Mouse (Mus musculus): ENCODE measurements at regions not wholly inside any gene's neighbourhood (a gene's known extent, or its start where the extent isn't known, plus 50 kb on each side); places are given as distances from the start of the nearest gene placed in this dataset.

GRCm38 (mm10) chr11:44027046-44027445, 126.0 kb upstream of the Adra1b start:
- DNase-seq: no peak

GRCm38 (mm10) chr11:44046083-44046482, 145.1 kb upstream of the Adra1b start:
- DNase-seq: no peak

- DNase-seq: no peak
Measured at GRCm38 (mm10) chr11:44049253-44049976, 148.4 kb upstream of the Adra1b start.

GRCm38 (mm10) chr11:44052481-44052880, 151.5 kb upstream of the Adra1b start:
- DNase-seq: no peak

GRCm38 (mm10) chr11:44062446-44062845, 161.4 kb upstream of the Adra1b start:
- no peak for DNase-seq

GRCm38 (mm10) chr11:44066176-44066575, 165.2 kb upstream of the Adra1b start:
- no peak for DNase-seq

- no peak for DNase-seq
Measured at GRCm38 (mm10) chr11:44083716-44084115, 182.7 kb upstream of the Adra1b start.

GRCm38 (mm10) chr11:44086951-44087350, 185.9 kb upstream of the Adra1b start:
- DNase-seq: no peak

- DNase-seq: no peak
Measured at GRCm38 (mm10) chr11:44089514-44089913, 188.5 kb upstream of the Adra1b start.

- DNase-seq: no peak
Measured at GRCm38 (mm10) chr11:44095280-44095679, 194.3 kb upstream of the Adra1b start.

GRCm38 (mm10) chr11:44103188-44103840, 202.3 kb upstream of the Adra1b start:
- DNase-seq: no peak

- DNase-seq: no peak
Measured at GRCm38 (mm10) chr11:44103841-44104191, 202.8 kb upstream of the Adra1b start.

- DNase-seq: no peak
Measured at GRCm38 (mm10) chr11:44106231-44106630, 205.2 kb upstream of the Adra1b start.

- no peak for DNase-seq
Measured at GRCm38 (mm10) chr11:44111525-44111924, 210.5 kb upstream of the Adra1b start.

GRCm38 (mm10) chr11:44127088-44127487, 226.1 kb upstream of the Adra1b start:
- no peak for DNase-seq

GRCm38 (mm10) chr11:44128481-44128880, 227.5 kb upstream of the Adra1b start:
- DNase-seq: peak; percentile 23

GRCm38 (mm10) chr11:44133244-44133643, 232.2 kb upstream of the Adra1b start:
- no peak for DNase-seq

GRCm38 (mm10) chr11:44136024-44136423, 235.0 kb upstream of the Adra1b start:
- DNase-seq: no peak

GRCm38 (mm10) chr11:44142996-44143395, 242.0 kb upstream of the Adra1b start:
- no peak for DNase-seq

GRCm38 (mm10) chr11:44144477-44144876, 243.5 kb upstream of the Adra1b start:
- DNase-seq: no peak

GRCm38 (mm10) chr11:44146419-44146818, 245.4 kb upstream of the Adra1b start:
- no peak for DNase-seq

- DNase-seq: no peak
Measured at GRCm38 (mm10) chr11:44153576-44153975, 246.3 kb upstream of the Il12b start.

- no peak for DNase-seq
Measured at GRCm38 (mm10) chr11:44155591-44155990, 244.3 kb upstream of the Il12b start.

GRCm38 (mm10) chr11:44156081-44156480, 243.8 kb upstream of the Il12b start:
- DNase-seq: peak; percentile 60
